Mouse (Mus musculus) CD4-positive helper T cell, adult 2 months (primary cell): Measurements from ENCODE around the gene Shank1.

ENCODE experiments used
- DNase-seq: peaks from one replicate; pipeline ENCODE4 v3.0.0-alpha.2; 2012; ENCODE audit warnings: low read depth, missing footprints, low spot score

Gene Shank1

GRCm38 (mm10) chr7:44341119-44341518, 31.1 kb downstream of the Shank1 start:
- no peak for DNase-seq

- no peak for DNase-seq
These were observed 31.7 kb downstream of the Shank1 start for GRCm38 (mm10) chr7:44341714-44342113.

GRCm38 (mm10) chr7:44343459-44344015, 33.5 kb downstream of the Shank1 start:
- no peak for DNase-seq

GRCm38 (mm10) chr7:44344622-44345021, 34.6 kb downstream of the Shank1 start:
- peak; percentile 34 for DNase-seq

- DNase-seq, result no peak
These were observed 39.0 kb downstream of the Shank1 start for GRCm38 (mm10) chr7:44349043-44349442.

- peak; percentile 78 for DNase-seq
These were observed 41.1 kb downstream of the Shank1 start for GRCm38 (mm10) chr7:44350957-44351711.

GRCm38 (mm10) chr7:44351881-44352749, 42.1 kb downstream of the Shank1 start:
- no peak for DNase-seq

GRCm38 (mm10) chr7:44352750-44353600, 42.9 kb downstream of the Shank1 start:
- no peak for DNase-seq

- DNase-seq, result no peak
These were observed 43.7 kb downstream of the Shank1 start for GRCm38 (mm10) chr7:44353601-44354340.

GRCm38 (mm10) chr7:44355411-44355810, 45.4 kb downstream of the Shank1 start:
- no peak for DNase-seq

- no peak for DNase-seq
These were observed 46.8 kb downstream of the Shank1 start for GRCm38 (mm10) chr7:44356590-44357481.

GRCm38 (mm10) chr7:44357531-44357930, 47.5 kb downstream of the Shank1 start:
- no peak for DNase-seq

- no peak for DNase-seq
These were observed 48.0 kb downstream of the Shank1 start for GRCm38 (mm10) chr7:44358012-44358411.

- DNase-seq, result no peak
These were observed 49.0 kb downstream of the Shank1 start for GRCm38 (mm10) chr7:44358886-44359654.

- peak; percentile 91 for DNase-seq
These were observed 50.0 kb downstream of the Shank1 start for GRCm38 (mm10) chr7:44359908-44360672.

GRCm38 (mm10) chr7:44360792-44361301, 50.8 kb downstream of the Shank1 start:
- peak; percentile 38 for DNase-seq

- DNase-seq, result no peak
These were observed 62.6 kb downstream of the Shank1 start for GRCm38 (mm10) chr7:44372678-44373077.

- no peak for DNase-seq
These were observed 63.4 kb downstream of the Shank1 start for GRCm38 (mm10) chr7:44373460-44373859.
